Mouse (Mus musculus) MEL (cell line): ENCODE data around the gene Gm20388. TPM values are rescaled to one million over a fixed set of nuclear protein-coding genes. Genes with fewer than 3 reads are reported as not detected.

ENCODE experiments used
- DNase-seq: peaks from one replicate; pipeline ENCODE4 v3.0.0; 2011; ENCODE audit warnings: low read depth, low spot score
- H3K27ac ChIP-seq: 2 replicates; pipeline ENCODE4 v1.5.1; 2012; ENCODE audit warnings: low read depth, mild to moderate bottlenecking, control low read depth, low read length, moderate library complexity; ENCODE audit not compliant: control insufficient read depth
- H3K27me3 ChIP-seq, 2 experiments: fragments of 150-350 bp in 1 of 2; sonication (generic) in 1 of 2; 2 replicates each; pipeline ENCODE4 v1.6.1; 2012; ENCODE audit warnings: low read length in 2 of 2, mild to moderate bottlenecking in 2 of 2, improper control_type of control experiment in 1 of 2, moderate library complexity in 1 of 2; ENCODE audit not compliant: insufficient read depth in 2 of 2, control insufficient read depth in 1 of 2
- H3K36me3 ChIP-seq, 2 experiments: 2 replicates each; pipeline ENCODE4 v1.6.1; 2012 to 2014; ENCODE audit warnings: low read length in 2 of 2, improper control_type of control experiment in 1 of 2, inconsistent platforms in 1 of 2, mild to moderate bottlenecking in 1 of 2; ENCODE audit not compliant: insufficient read depth in 2 of 2, control insufficient read depth in 1 of 2
- H3K4me1 ChIP-seq, 2 experiments: fragments of 150-350 bp in 1 of 2; sonication (generic) in 1 of 2; 2 replicates each; pipeline ENCODE4 v1.6.1; 2012; ENCODE audit warnings: low read length in 2 of 2, improper control_type of control experiment in 1 of 2, mild to moderate bottlenecking in 1 of 2; ENCODE audit not compliant: insufficient read depth in 2 of 2, control insufficient read depth in 1 of 2
- H3K4me3 ChIP-seq, 2 experiments: fragments of 150-350 bp in 1 of 2; sonication (generic) in 1 of 2; 2 replicates each; pipeline ENCODE4 v1.5.1; 2012; ENCODE audit warnings: low read depth in 2 of 2, low read length in 2 of 2, mild to moderate bottlenecking in 2 of 2, moderate library complexity in 2 of 2, control low read depth in 1 of 2, improper control_type of control experiment in 1 of 2; ENCODE audit not compliant: control insufficient read depth in 1 of 2, insufficient read depth in 1 of 2
- H3K79me2 ChIP-seq: 2 replicates; pipeline ENCODE4 v1.6.1; 2012; ENCODE audit warnings: mild to moderate bottlenecking, low read length, moderate library complexity; ENCODE audit not compliant: control insufficient read depth, poor library complexity, insufficient read depth
- H3K9ac ChIP-seq: 2 replicates; pipeline ENCODE4 v1.6.1; 2012; ENCODE audit warnings: low read depth, mild to moderate bottlenecking, control low read depth, low read length, moderate library complexity; ENCODE audit not compliant: control insufficient read depth, poor library complexity, severe bottlenecking
- H3K9me3 ChIP-seq: fragments of 150-350 bp; sonication (generic); replicated peaks from 2 replicates; pipeline ENCODE4 v1.6.1; 2012; ENCODE audit warnings: mild to moderate bottlenecking, low read length, improper control_type of control experiment, moderate library complexity; ENCODE audit not compliant: insufficient read depth
- BHLHE40 ChIP-seq: IDR thresholded peaks from 2 replicates; pipeline ENCODE4 v1.6.1; 2012; ENCODE audit warnings: low read depth, mild to moderate bottlenecking, inconsistent platforms, low read length, improper control_type of control experiment, borderline replicate concordance
- CHD1 ChIP-seq: IDR thresholded peaks from 2 replicates; pipeline ENCODE4 v1.6.1; 2012; ENCODE audit warnings: low read depth, mild to moderate bottlenecking, inconsistent platforms, low read length, improper control_type of control experiment
- CTCF ChIP-seq, 3 experiments: IDR thresholded peaks in 2 of 3; conservative IDR thresholded peaks in 1 of 3; 2 replicates each; pipeline ENCODE4 v1.5.1; 2011 to 2012; ENCODE audit warnings: low read length in 3 of 3, low read depth in 2 of 3, mild to moderate bottlenecking in 2 of 3, improper control_type of control experiment in 1 of 3, inconsistent platforms in 1 of 3, mixed read lengths in 1 of 3, moderate library complexity in 1 of 3; ENCODE audit not compliant: control insufficient read depth in 1 of 3, insufficient read depth in 1 of 3, poor library complexity in 1 of 3, severe bottlenecking in 1 of 3
- ETS1 ChIP-seq: IDR thresholded peaks from 2 replicates; pipeline ENCODE4 v1.6.1; 2012; ENCODE audit warnings: low read depth, mild to moderate bottlenecking, inconsistent platforms, low read length, improper control_type of control experiment, moderate library complexity
- GATA1 ChIP-seq: IDR thresholded peaks from 2 replicates; pipeline ENCODE4 v1.6.1; 2011; ENCODE audit warnings: low read depth, low read length, improper control_type of control experiment
- JUND ChIP-seq: IDR thresholded peaks from 2 replicates; pipeline ENCODE4 v1.6.1; 2011; ENCODE audit warnings: low read depth, mild to moderate bottlenecking, improper control_type of control experiment, low read length
- MAFK ChIP-seq: IDR thresholded peaks from 2 replicates; pipeline ENCODE4 v1.6.1; 2011; ENCODE audit warnings: low read depth, mild to moderate bottlenecking, low read length, improper control_type of control experiment, borderline replicate concordance
- MAX ChIP-seq: IDR thresholded peaks from 2 replicates; pipeline ENCODE4 v1.6.1; 2011; ENCODE audit warnings: low read length, improper control_type of control experiment
- MAZ ChIP-seq: IDR thresholded peaks from 2 replicates; pipeline ENCODE4 v1.6.1; 2012; ENCODE audit warnings: low read depth, mild to moderate bottlenecking, inconsistent platforms, low read length, improper control_type of control experiment
- MEF2A ChIP-seq: IDR thresholded peaks from 2 replicates; pipeline ENCODE4 v1.6.1; 2014; ENCODE audit warnings: low read depth, mild to moderate bottlenecking, inconsistent platforms, low read length, improper control_type of control experiment; ENCODE audit not compliant: poor library complexity, insufficient replicate concordance, severe bottlenecking; ENCODE audit errors: extremely low read depth
- MYC ChIP-seq: IDR thresholded peaks from 2 replicates; pipeline ENCODE4 v1.6.1; 2011; ENCODE audit warnings: low read depth, mild to moderate bottlenecking, low read length, improper control_type of control experiment, moderate library complexity
- NELFE ChIP-seq: IDR thresholded peaks from 2 replicates; pipeline ENCODE4 v1.6.1; 2011; ENCODE audit warnings: low read depth, low read length, improper control_type of control experiment
- NRF1 ChIP-seq: IDR thresholded peaks from 2 replicates; pipeline ENCODE4 v1.6.1; 2014; ENCODE audit warnings: low read depth, mild to moderate bottlenecking, inconsistent platforms, low read length, improper control_type of control experiment, moderate library complexity; ENCODE audit not compliant: poor library complexity, insufficient read depth, severe bottlenecking
- POLR2A ChIP-seq, 2 experiments: IDR thresholded peaks; 2 replicates each; pipeline ENCODE4 v1.6.1; 2011 to 2012; ENCODE audit warnings: low read length in 2 of 2, mild to moderate bottlenecking in 2 of 2, control low read depth in 1 of 2, improper control_type of control experiment in 1 of 2, low read depth in 1 of 2, moderate library complexity in 1 of 2; ENCODE audit not compliant: control insufficient read depth in 1 of 2, insufficient read depth in 1 of 2, poor library complexity in 1 of 2
- POLR2AphosphoS5 ChIP-seq: IDR thresholded peaks from 2 replicates; pipeline ENCODE4 v1.6.1; 2012; ENCODE audit warnings: low read depth, borderline replicate concordance, mild to moderate bottlenecking, inconsistent platforms, low read length, moderate library complexity, mixed read lengths
- RAD21 ChIP-seq: IDR thresholded peaks from 2 replicates; pipeline ENCODE4 v1.6.1; 2011; ENCODE audit warnings: mild to moderate bottlenecking, low read depth, low read length, improper control_type of control experiment
- SMC3 ChIP-seq: IDR thresholded peaks from 2 replicates; pipeline ENCODE4 v1.6.1; 2011; ENCODE audit warnings: low read depth, low read length, improper control_type of control experiment
- TBP ChIP-seq: IDR thresholded peaks from 2 replicates; pipeline ENCODE4 v1.8.0; 2011; ENCODE audit warnings: low read depth, low read length, improper control_type of control experiment
- TCF12 ChIP-seq: IDR thresholded peaks from 2 replicates; pipeline ENCODE4 v1.6.1; 2014; ENCODE audit warnings: low read depth, mild to moderate bottlenecking, inconsistent platforms, low read length, improper control_type of control experiment, moderate library complexity
- USF1 ChIP-seq: IDR thresholded peaks from 2 replicates; pipeline ENCODE4 v1.6.1; 2014; ENCODE audit warnings: low read depth, mild to moderate bottlenecking, inconsistent platforms, low read length, improper control_type of control experiment, moderate library complexity
- ZC3H11A ChIP-seq: IDR thresholded peaks from 2 replicates; pipeline ENCODE4 v1.6.1; 2012; ENCODE audit warnings: low read depth, mild to moderate bottlenecking, inconsistent platforms, low read length, improper control_type of control experiment
- ZMIZ1 ChIP-seq: IDR thresholded peaks from 2 replicates; pipeline ENCODE4 v1.6.1; 2012; ENCODE audit warnings: low read depth, mild to moderate bottlenecking, inconsistent platforms, low read length, improper control_type of control experiment, moderate library complexity
- polyA plus RNA-seq, 2 experiments: library from polyadenylated mRNA; stranded (reverse) in 1 of 2; unstranded in 1 of 2; fragments of >175 nt in 1 of 2; fragments of >200 nt in 1 of 2; gene quantifications; 2 replicates each; pipeline versions ENCODE4 v1.2.1 to v1.2.4; 2012; ENCODE audit warnings: low replicate concordance in 2 of 2, low read depth in 1 of 2; ENCODE audit not compliant: insufficient read length in 2 of 2, insufficient read depth in 1 of 2, missing spikeins in 1 of 2
- total RNA-seq: library from RNA; depleted of rRNA; stranded (reverse); fragments of 300-350 nt; gene quantifications from 2 replicates; pipeline ENCODE4 v1.2.3, GENCODE M21; 2012

Gm20388 gene
- total and polyA plus RNA-seq, 3 experiments, result 11.1 to 17.8 TPM; not detected in 1

DNA sequence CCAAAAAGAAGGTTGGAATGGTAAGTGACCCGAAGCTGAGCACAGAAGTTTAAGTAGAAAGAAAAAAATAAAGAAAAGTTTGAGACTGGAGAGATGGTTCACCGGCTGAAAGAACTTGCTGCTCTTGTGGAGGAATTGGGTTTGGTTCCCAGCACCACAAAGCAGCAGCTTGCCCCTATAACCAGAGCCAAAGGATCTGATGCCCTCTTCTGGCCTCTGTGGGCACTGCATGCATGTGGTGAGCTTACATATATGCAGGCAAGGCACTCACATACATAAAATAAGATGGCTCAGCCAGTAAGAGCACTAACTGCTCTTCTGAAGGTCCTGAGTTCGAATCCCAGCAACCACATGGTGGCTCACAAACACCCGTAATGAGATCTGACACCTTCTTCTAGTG is 3429.4 kb downstream of the Gm20388 start:
- Histone ChIP-seq H3K79me2 (no peaks in the 10 kb centered on the region), H3K36me3 (no peaks in the 10 kb centered on the region; a peak in 1 of 4 replicates), H3K27ac (no peak overlapping the region), H3K27me3 (no peaks in the 10 kb centered on the region), H3K9me3 (no peaks in the 10 kb centered on the region), H3K9ac (no peak overlapping the region), H3K4me3 (no peak overlapping the region), H3K4me1 (no peaks in the 10 kb centered on the region)
- TF ChIP-seq SMC3, result peak; percentile 34; the same call in 1 of the 2 replicates
- peak; percentile 14 for TF ChIP-seq RAD21
- no peak for TF ChIP-seq POLR2A (IDR thresholded peaks at IDR 0.05; ENCODE audit: control insufficient read depth in 1 of 2, insufficient read depth in 1 of 2, low read depth in 1 of 2, low read length in 2 of 2, poor library complexity in 1 of 2)
- no peak for TF ChIP-seq MAZ
- no peak for TF ChIP-seq POLR2AphosphoS5
- TF ChIP-seq CTCF (IDR thresholded peaks at IDR 0.05 in 2 of 3, conservative IDR thresholded peaks at IDR 0.05 in 1 of 3; ENCODE audit: control insufficient read depth in 1 of 3, insufficient read depth in 1 of 3, low read depth in 2 of 3, low read length in 3 of 3, poor library complexity in 1 of 3, severe bottlenecking in 1 of 3), result peak; percentile 38 to 50 (median 40)
- TF ChIP-seq TCF12, result no peak
- DNase-seq, result peak; percentile 81

DNA sequence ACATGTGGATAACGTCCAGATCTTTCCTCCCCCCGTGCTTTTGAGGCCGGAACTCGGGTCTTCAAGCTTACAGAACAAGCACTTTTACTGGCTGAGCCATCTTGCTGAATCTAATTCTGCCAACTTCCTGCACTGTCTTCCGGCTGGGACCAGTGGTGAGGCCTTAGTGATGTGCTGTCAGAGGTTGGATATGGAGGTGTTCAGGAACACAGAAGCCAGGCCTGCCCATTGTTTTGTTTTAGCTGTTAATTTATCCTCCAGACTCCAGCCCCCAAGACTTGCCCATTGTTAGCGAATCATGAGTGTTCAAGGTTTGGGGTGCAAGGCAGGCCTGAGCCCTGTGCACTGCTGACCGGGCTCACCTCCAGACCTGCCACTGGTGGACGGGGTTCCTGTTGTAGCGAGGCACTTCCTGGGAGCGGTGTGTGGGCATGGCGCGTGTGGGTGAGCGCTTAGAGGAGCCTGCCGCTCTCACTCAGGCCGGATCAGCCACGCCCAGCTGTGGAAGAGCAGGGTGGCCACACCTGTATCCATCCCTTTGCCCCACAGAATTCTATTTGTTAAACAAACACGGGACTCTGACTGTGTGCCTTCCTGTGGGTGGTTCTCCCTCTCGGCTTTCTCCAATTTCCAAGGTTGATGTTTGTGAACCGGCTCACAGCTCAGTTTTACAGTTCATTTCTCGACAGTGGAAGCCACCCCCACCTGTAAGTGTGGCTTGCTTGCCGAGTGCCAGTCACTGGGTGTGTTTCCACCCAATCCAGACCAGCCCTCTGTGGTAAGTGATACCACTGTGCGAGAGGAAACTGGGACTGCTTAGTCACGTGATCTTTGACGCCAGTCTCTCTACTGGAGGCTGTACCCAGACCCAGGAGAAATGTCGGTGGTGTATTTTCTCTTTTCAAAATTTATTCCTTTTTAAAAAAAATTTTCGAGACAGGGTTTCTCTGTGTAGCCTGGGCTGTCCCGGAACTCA is 3430.7 kb downstream of the Gm20388 start:
- no peak for TF ChIP-seq CHD1
- TF ChIP-seq MAX, result no peak
- TF ChIP-seq MAFK, result no peak
- no peak for TF ChIP-seq NRF1
- no peak for TF ChIP-seq BHLHE40
- no peak for TF ChIP-seq ZC3H11A
- no peak for TF ChIP-seq ETS1
- TF ChIP-seq MYC, result no peak
- TF ChIP-seq POLR2A (IDR thresholded peaks at IDR 0.05; ENCODE audit: control insufficient read depth in 1 of 2, insufficient read depth in 1 of 2, low read depth in 1 of 2, low read length in 2 of 2, poor library complexity in 1 of 2), result no peak
- no peak for TF ChIP-seq GATA1
- TF ChIP-seq NELFE, result no peak
- no peak for TF ChIP-seq USF1
- no peak for TF ChIP-seq CTCF (IDR thresholded peaks at IDR 0.05 in 2 of 3, conservative IDR thresholded peaks at IDR 0.05 in 1 of 3; ENCODE audit: control insufficient read depth in 1 of 3, insufficient read depth in 1 of 3, low read depth in 2 of 3, low read length in 3 of 3, poor library complexity in 1 of 3, severe bottlenecking in 1 of 3)
- no peak for TF ChIP-seq JUND
- no peak for TF ChIP-seq TBP
- no peak for TF ChIP-seq MEF2A
- no peak for TF ChIP-seq ZMIZ1
- no peaks in the 10 kb centered on the region for H3K27me3 ChIP-seq
- no peaks in the 10 kb centered on the region; a peak in 1 of 4 replicates for H3K36me3 ChIP-seq
- H3K4me3 ChIP-seq, result no peak overlapping the region
- DNase-seq, result no peak
- H3K9me3 ChIP-seq, result no peaks in the 10 kb centered on the region
- no peaks in the 10 kb centered on the region for H3K4me1 ChIP-seq
- no peak overlapping the region for H3K27ac ChIP-seq
- no peak overlapping the region for H3K9ac ChIP-seq
- no peaks in the 10 kb centered on the region for H3K79me2 ChIP-seq
